In genomic region chr7:75586113-75586512, GRCm38 (mm10) we compare ENCODE assay signal across 8 mouse cellular contexts.
DNase-seq lines count a peak whose midpoint lies in the region; ATAC-seq lines count a peak whose summit lies in the region.

No protein-coding gene starts in this region.

- 9% methylated on average over 14 of the region's 14 CpGs for WGBS in liver, embryonic 12.5 days (ENCODE audit: insufficient replicate concordance)
- WGBS in midbrain, embryonic 14.5 days = 82% methylated on average over 14 of the region's 14 CpGs

- peak overlapping the region; percentile 55 for H3K4me3 ChIP-seq in liver, embryonic 12.5 days
- no peak overlapping the region for H3K4me3 ChIP-seq in midbrain, embryonic 14.5 days (replicated peaks; ENCODE audit: low read depth, low read length)

- H3K27me3 ChIP-seq in liver, embryonic 12.5 days (replicated peaks) = no peaks in the 10 kb centered on the region
- no peaks in the 10 kb centered on the region for H3K27me3 ChIP-seq in midbrain, embryonic 14.5 days (ENCODE audit: control insufficient read depth, insufficient read depth, low read length)

- H3K9me3 ChIP-seq in liver, embryonic 12.5 days (replicated peaks) = no peaks in the 10 kb centered on the region
- no peaks in the 10 kb centered on the region for H3K9me3 ChIP-seq in midbrain, embryonic 14.5 days (ENCODE audit: control insufficient read depth, low read length)

- H3K27ac ChIP-seq in liver, embryonic 12.5 days = peak overlapping the region; percentile 84
- H3K27ac ChIP-seq in midbrain, embryonic 14.5 days (replicated peaks; ENCODE audit: low read depth, low read length) = no peak overlapping the region

- H3K9ac ChIP-seq in liver, embryonic 12.5 days = peak overlapping the region; percentile 69
- no peak overlapping the region for H3K9ac ChIP-seq in midbrain, embryonic 14.5 days (replicated peaks; ENCODE audit: low read length)

- peaks cover 4% of the 10 kb centered on the region for H3K36me3 ChIP-seq in liver, embryonic 12.5 days
- H3K36me3 ChIP-seq in midbrain, embryonic 14.5 days (ENCODE audit: control insufficient read depth, insufficient read depth, low read length) = no peaks in the 10 kb centered on the region

- no peak for DNase-seq in frontal cortex, postnatal 36 days (ENCODE audit: low spot score in 2 of 2)
- peak; percentile 46 for DNase-seq in brain, adult 2 months (ENCODE audit: low read depth, low spot score)
- DNase-seq in spleen, adult 18-20 months = peak; percentile 60 to 65
- no peak for DNase-seq in midbrain, embryonic 14.5 days
- no peak for DNase-seq in urinary bladder, postnatal 4 days (ENCODE audit: low spot score in 2 of 2)
- DNase-seq in layer of hippocampus, adult 8-10 months (ENCODE audit: low spot score in 2 of 2) = no peak

- peak overlapping the region; percentile 76 for H3K4me2 ChIP-seq in liver, embryonic 12.5 days
- H3K4me2 ChIP-seq in midbrain, embryonic 14.5 days (ENCODE audit: low read length) = no peak overlapping the region

- peaks cover 83% of the 10 kb centered on the region for H3K4me1 ChIP-seq in liver, embryonic 12.5 days
- no peaks in the 10 kb centered on the region for H3K4me1 ChIP-seq in midbrain, embryonic 14.5 days (ENCODE audit: control insufficient read depth, insufficient read depth, low read length)

- peak; percentile 88 for ATAC-seq in frontal cortex, adult (ENCODE audit: low TSS enrichment)
- peak; percentile 90 for ATAC-seq in liver, embryonic 12.5 days
- no peak for ATAC-seq in midbrain, embryonic 14.5 days (ENCODE audit: low FRiP score, low TSS enrichment)

Comparison
In these comparisons a context has a peak if more than half of its experiments do, and no peak if none do; other contexts are left out.
1. DNase-seq: peak in brain, adult 2 months (single experiment) and spleen, adult 18-20 months (2 of 2); none in frontal cortex, postnatal 36 days (0 of 2), midbrain, embryonic 14.5 days (single experiment), urinary bladder, postnatal 4 days (0 of 2) and layer of hippocampus, adult 8-10 months (0 of 2).